Mouse (Mus musculus) forebrain, embryonic 14.5 days (tissue): ENCODE results near the gene Slc27a1. TPM values are rescaled to one million over a fixed set of nuclear protein-coding genes. Genes with fewer than 3 reads are reported as not detected.

Experiments used
- ATAC-seq: fragments of 200-750 bp; cut with Nextera tagmentation; 2 replicates; pipeline ENCODE4 v1.8.0; 2017; ENCODE audit warnings: mild to moderate bottlenecking, moderate library complexity
- DNase-seq: peaks from one replicate; pipeline ENCODE4 v3.0.0-alpha.2; 2015; ENCODE audit warnings: low spot score
- H3K27ac ChIP-seq: fragments of 300-500 bp; sonication (generic); 2 replicates; pipeline ENCODE4 v1.5.1; 2014; ENCODE audit warnings: low read depth, mild to moderate bottlenecking, control low read depth, low read length, moderate library complexity
- H3K27me3 ChIP-seq: fragments of 300-500 bp; sonication (generic); replicated peaks from 2 replicates; pipeline ENCODE4 v1.6.1; 2014; ENCODE audit warnings: low read length, control low read depth, mixed read lengths; ENCODE audit not compliant: control insufficient read depth, insufficient read depth
- H3K36me3 ChIP-seq: fragments of 300-500 bp; sonication (generic); 2 replicates; pipeline ENCODE4 v1.6.1; 2014; ENCODE audit warnings: low read length, control low read depth; ENCODE audit not compliant: control insufficient read depth, insufficient read depth
- H3K4me1 ChIP-seq: fragments of 300-500 bp; sonication (generic); 2 replicates; pipeline ENCODE4 v1.6.1; 2014; ENCODE audit warnings: antibody characterized with exemption, low read length, control low read depth; ENCODE audit not compliant: control insufficient read depth, insufficient read depth
- H3K4me2 ChIP-seq: fragments of 300-500 bp; sonication (generic); 2 replicates; pipeline ENCODE4 v1.6.1; 2014; ENCODE audit warnings: mild to moderate bottlenecking, control low read depth, low read length
- H3K4me3 ChIP-seq: fragments of 300-500 bp; sonication (generic); 2 replicates; pipeline ENCODE4 v1.5.1; 2014; ENCODE audit warnings: low read depth, low read length, control low read depth
- H3K9ac ChIP-seq: fragments of 300-500 bp; sonication (generic); 2 replicates; pipeline ENCODE4 v1.6.1; 2014; ENCODE audit warnings: mild to moderate bottlenecking, low read length, control low read depth, moderate library complexity
- H3K9me3 ChIP-seq: fragments of 300-500 bp; sonication (generic); replicated peaks from 2 replicates; pipeline ENCODE4 v1.6.1; 2016; ENCODE audit warnings: low read length, control low read depth, mixed read lengths; ENCODE audit not compliant: control insufficient read depth
- WGBS: fragments of 180-500 bp; shearing (Covaris S2); extraction: QIAGEN DNeasy Blood & Tissue Kit; methylation state at CpG from one replicate; pipeline ENCODE4 v1.1.7; 2014; 5-methylcytosine and 5-hydroxymethylcytosine counted together
- microRNA-seq: library from miRNA; unstranded; fragments of <30 nt; microRNA quantifications from one replicate; pipeline ENCODE4, GENCODE M21; 2016
- polyA plus RNA-seq: library from polyadenylated mRNA; unstranded; fragments of >200 nt; fragmentation: Nextera tagmentation; extraction: Ambion mirVana; gene quantifications from 2 replicates; pipeline ENCODE4 v1.2.1, GENCODE M21; 2014

Gene Slc27a1
- polyA plus RNA-seq, 1 experiment from 2014 or later: 25.8 TPM

DNA sequence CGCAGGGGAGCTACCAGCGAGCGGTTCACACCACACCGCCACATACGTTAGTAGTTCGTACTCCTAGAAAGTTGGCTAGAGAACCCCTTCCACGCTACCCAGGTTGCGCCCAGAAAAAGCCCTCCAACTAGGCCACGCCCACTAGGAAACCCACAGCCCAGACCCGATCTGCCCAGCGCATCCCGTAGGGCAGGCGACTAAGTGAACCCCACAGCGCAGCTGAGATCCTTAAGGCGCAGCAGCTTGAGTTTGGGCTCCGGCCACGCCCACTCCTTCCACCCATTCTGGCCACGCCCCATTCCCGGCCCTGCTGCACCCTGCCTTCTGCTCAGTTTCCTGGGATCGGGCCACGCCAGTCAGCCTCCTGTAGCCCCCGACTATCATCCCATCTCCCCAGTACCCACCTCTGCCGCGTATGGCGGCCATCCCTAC, 61.1 kb downstream of the Slc27a1 start:
- H3K4me1 ChIP-seq: peaks cover 13% of the 10 kb centered on the region
- H3K27ac ChIP-seq: 0 out of 2 replicates have a peak overlapping the region, but pooled peaks have one; percentile 46
- no peaks in the 10 kb centered on the region; the same call in 1 of the 2 replicates for H3K9me3 ChIP-seq
- peak overlapping the region; percentile 43 for H3K4me3 ChIP-seq
- ATAC-seq: peak; percentile 36
- WGBS: 4% methylated on average over 25 of the region's 25 CpGs
- H3K4me2 ChIP-seq: peak overlapping the region; percentile 93
- H3K27me3 ChIP-seq: peaks cover 6% of the 10 kb centered on the region
- H3K9ac ChIP-seq: peak overlapping the region; percentile 68
- DNase-seq: peak; percentile 66
- H3K36me3 ChIP-seq: peaks cover 15% of the 10 kb centered on the region

DNA sequence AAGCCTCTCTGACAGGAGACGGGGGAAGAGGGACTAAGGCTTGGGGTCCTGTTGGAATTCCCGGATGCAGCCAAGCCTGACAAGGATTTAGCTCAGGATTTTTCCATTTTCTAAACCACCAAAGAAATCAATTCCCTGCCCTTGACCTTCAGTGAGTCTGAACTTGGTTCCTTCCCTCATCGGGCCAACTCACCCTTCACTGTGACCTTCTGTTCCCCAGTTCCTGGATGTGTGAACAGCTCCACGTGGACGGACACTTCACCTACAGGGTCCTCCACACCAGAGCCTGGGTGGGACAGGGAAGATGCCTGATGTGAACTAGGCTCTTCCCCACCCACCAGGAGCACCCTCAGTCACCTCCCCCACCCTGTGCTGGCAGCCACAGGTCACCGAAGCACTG, 62.1 kb downstream of the Slc27a1 start:
- ATAC-seq: no peak
- peaks cover 6% of the 10 kb centered on the region for H3K27me3 ChIP-seq

DNA sequence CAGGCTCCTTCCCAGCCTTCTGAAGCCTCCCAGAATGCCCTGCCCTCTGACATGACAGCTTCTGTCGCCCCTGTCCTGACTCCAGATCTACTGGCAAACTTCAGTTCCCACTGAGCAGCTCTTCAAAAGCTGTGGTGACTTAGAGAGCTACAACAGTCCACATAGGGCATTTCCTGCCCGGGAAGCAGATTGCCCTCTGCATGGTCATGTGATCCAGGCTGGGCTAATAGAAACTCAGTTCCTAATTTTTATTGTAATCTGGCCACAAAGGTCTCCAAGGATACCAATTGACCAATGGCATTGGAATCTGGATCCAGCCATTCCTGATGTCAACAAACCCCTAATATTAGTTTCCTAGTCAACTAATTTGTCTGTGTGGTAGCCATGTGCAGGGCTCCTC, 63.2 kb downstream of the Slc27a1 start:
- DNase-seq: no peak
- 72% methylated on average over 2 of the region's 2 CpGs for WGBS
- Histone ChIP-seq H3K9me3 (no peaks in the 10 kb centered on the region; the same call in 1 of the 2 replicates), H3K27ac (no peak overlapping the region), H3K9ac (no peak overlapping the region), H3K4me3 (no peak overlapping the region), H3K4me2 (no peak overlapping the region), H3K36me3 (peaks cover 3% of the 10 kb centered on the region; the same call in 1 of the 2 replicates), H3K27me3 (peaks cover 10% of the 10 kb centered on the region), H3K4me1 (peaks cover 13% of the 10 kb centered on the region)
- ATAC-seq: no peak

More for the DNA sequence above, 62.1 kb downstream of the Slc27a1 start:
- 95% methylated on average over 6 of the region's 6 CpGs for WGBS
- Histone ChIP-seq H3K4me1 (peaks cover 13% of the 10 kb centered on the region), H3K4me2 (no peak overlapping the region), H3K9me3 (no peaks in the 10 kb centered on the region; the same call in 1 of the 2 replicates), H3K27ac (no peak overlapping the region), H3K4me3 (no peak overlapping the region), H3K9ac (no peak overlapping the region), H3K36me3 (peaks cover 6% of the 10 kb centered on the region)
- DNase-seq: no peak

DNA sequence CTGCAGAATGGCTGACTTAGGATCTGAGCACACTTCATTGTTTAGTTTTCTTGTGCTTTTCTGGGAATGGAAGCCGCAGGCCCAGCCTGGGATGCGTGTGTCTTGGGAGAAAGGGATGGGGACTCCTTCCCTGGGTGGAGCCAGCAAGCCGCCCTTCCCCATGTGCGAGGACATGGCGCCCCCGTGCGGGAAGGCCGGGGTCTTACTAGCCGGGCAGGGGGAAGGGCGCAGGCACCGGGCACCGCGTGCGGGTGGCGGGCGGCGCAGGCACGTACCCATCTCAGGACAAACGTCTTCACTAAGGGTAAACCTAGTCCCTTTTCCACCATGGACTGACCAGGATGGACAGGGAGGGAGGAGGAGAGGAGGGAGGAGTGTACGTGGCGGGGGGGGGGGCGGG, 64.5 kb downstream of the Slc27a1 start:
- ATAC-seq (no peak), DNase-seq (no peak)

DNA sequence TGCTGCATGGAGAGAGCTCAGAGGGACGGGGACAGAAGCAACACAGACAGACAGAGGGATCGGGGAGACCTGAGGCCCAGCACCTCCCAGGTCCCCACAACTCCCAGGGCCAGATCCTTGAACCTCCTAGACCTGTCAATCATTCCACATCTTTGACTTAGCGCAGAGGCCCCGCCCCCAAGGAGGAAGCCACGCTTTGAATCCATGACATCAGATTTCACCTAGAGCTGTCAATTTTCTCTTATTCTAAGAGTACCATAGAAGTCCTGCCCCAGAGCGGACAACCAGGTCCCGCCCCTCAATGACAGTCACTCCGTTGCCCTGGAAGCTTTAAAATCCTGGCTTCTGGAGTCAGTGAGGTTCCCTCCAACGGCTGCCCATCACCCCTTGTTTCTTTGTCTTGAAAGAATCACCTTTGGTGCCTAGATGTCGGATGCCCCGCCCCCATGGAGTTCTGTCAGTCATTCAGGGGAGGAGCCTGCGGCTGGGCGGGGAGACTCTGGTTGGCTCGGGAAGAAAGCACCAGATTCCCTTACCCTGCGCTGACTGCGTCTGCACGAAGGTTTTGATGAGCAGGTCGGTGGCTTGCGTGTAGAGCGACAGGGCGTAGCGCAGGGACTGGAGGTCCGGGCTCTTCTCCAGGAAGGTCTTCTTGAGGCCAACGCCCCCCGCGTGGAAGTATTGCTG, 65.4 kb downstream of the Slc27a1 start:
- Histone ChIP-seq H3K36me3 (peaks cover 9% of the 10 kb centered on the region), H3K4me2 (peak overlapping the region; percentile 30), H3K27ac (no peak overlapping the region), H3K4me1 (peaks cover 8% of the 10 kb centered on the region), H3K4me3 (no peak overlapping the region), H3K9me3 (no peaks in the 10 kb centered on the region; the same call in 1 of the 2 replicates), H3K27me3 (peaks cover 10% of the 10 kb centered on the region), H3K9ac (0 out of 2 replicates have a peak overlapping the region, but pooled peaks have one; percentile 10)
- ATAC-seq (peak; percentile 61), DNase-seq (peak; percentile 76)
- WGBS: 3% methylated on average over 26 of the region's 26 CpGs

More for the DNA sequence above, 64.5 kb downstream of the Slc27a1 start:
- Histone ChIP-seq H3K27me3 (peaks cover 10% of the 10 kb centered on the region), H3K9me3 (no peaks in the 10 kb centered on the region; the same call in 1 of the 2 replicates), H3K4me1 (peaks cover 13% of the 10 kb centered on the region), H3K4me3 (no peak overlapping the region), H3K36me3 (peaks cover 3% of the 10 kb centered on the region; the same call in 1 of the 2 replicates), H3K4me2 (no peak overlapping the region), H3K27ac (no peak overlapping the region), H3K9ac (no peak overlapping the region)
- 9% methylated on average over 19 of the region's 22 CpGs for WGBS

Small RNA genes within 50 kb of the gene (microRNA-seq; reads per million reads assigned to microRNA genes)
- 0.93 reads per million for gene Mir6769b

Other genes starting within 250 kb of the Slc27a1 start
- 116 and 121 TPM in 2 replicates for gene Use1, start 202.0 kb upstream of the Slc27a1 start, polyA plus RNA-seq
- 3.0 and 3.8 TPM in 2 replicates for gene Ocel1, start 197.6 kb upstream of the Slc27a1 start, polyA plus RNA-seq
- gene Nr2f6, start 186.9 kb upstream of the Slc27a1 start, polyA plus RNA-seq: 16.6 and 17.3 TPM in 2 replicates
- gene Ushbp1, start 173.1 kb upstream of the Slc27a1 start, polyA plus RNA-seq: 2.8 and 4.4 TPM in 2 replicates
- gene Babam1, start 172.0 kb upstream of the Slc27a1 start, polyA plus RNA-seq: 91.7 and 97.0 TPM in 2 replicates
- 4.3 and 7.2 TPM in 2 replicates for gene Ankle1, start 162.9 kb upstream of the Slc27a1 start, polyA plus RNA-seq
- gene Abhd8, start 105.2 kb upstream of the Slc27a1 start, polyA plus RNA-seq: 75.7 and 93.7 TPM in 2 replicates
- 185 and 214 TPM in 2 replicates for gene Mrpl34, start 103.9 kb upstream of the Slc27a1 start, polyA plus RNA-seq
- 207 and 225 TPM in 2 replicates for gene Dda1, start 99.7 kb upstream of the Slc27a1 start, polyA plus RNA-seq
- gene Ano8, start 82.9 kb upstream of the Slc27a1 start, polyA plus RNA-seq: 5.4 and 6.3 TPM in 2 replicates
- 2.2 and 3.8 TPM in 2 replicates for gene Gtpbp3, start 80.8 kb upstream of the Slc27a1 start, polyA plus RNA-seq
- 5.8 and 6.8 TPM in 2 replicates for gene Plvap, start 57.1 kb upstream of the Slc27a1 start, polyA plus RNA-seq
- gene Ccdc194, start 43.2 kb upstream of the Slc27a1 start, polyA plus RNA-seq: 0.11 and 0.13 TPM in 2 replicates
- 2.2 and 2.8 TPM in 2 replicates for gene Bst2, start 31.4 kb upstream of the Slc27a1 start, polyA plus RNA-seq
- 65.7 and 71.6 TPM in 2 replicates for gene Mvb12a, start 26.0 kb upstream of the Slc27a1 start, polyA plus RNA-seq
- gene Tmem221, start 10.0 kb upstream of the Slc27a1 start, polyA plus RNA-seq: not detected in 2 replicates
- not detected in 2 replicates for gene Nxnl1, start 2.3 kb upstream of the Slc27a1 start, polyA plus RNA-seq
- gene Pgls, start 23.3 kb downstream of the Slc27a1 start, polyA plus RNA-seq: 233 and 279 TPM in 2 replicates
- 4.1 and 4.5 TPM in 2 replicates for gene Fam129c, start 28.8 kb downstream of the Slc27a1 start, polyA plus RNA-seq
- 45.3 and 47.2 TPM in 2 replicates for gene Colgalt1, start 42.1 kb downstream of the Slc27a1 start, polyA plus RNA-seq
- 13.9 and 16.7 TPM in 2 replicates for gene Unc13a, start 102.9 kb downstream of the Slc27a1 start, polyA plus RNA-seq
- gene Jak3, start 107.4 kb downstream of the Slc27a1 start, polyA plus RNA-seq: 1.4 and 2.1 TPM in 2 replicates
- gene Insl3, start 120.3 kb downstream of the Slc27a1 start, polyA plus RNA-seq: 0.63 TPM in 1 of 2 replicates, not detected in the other
- gene B3gnt3, start 132.9 kb downstream of the Slc27a1 start, polyA plus RNA-seq: 0.10 and 0.22 TPM in 2 replicates
- gene Fcho1, start 156.8 kb downstream of the Slc27a1 start, polyA plus RNA-seq: 38.6 and 47.4 TPM in 2 replicates